Mouse (Mus musculus) right cerebral cortex, postnatal 36 days (tissue): ENCODE data around the gene Frs2.

Experiments used
- DNase-seq, 2 experiments: peaks; one replicate each; pipeline ENCODE4 v3.0.0; 2022; ENCODE audit warnings: low spot score in 2 of 2, mixed read lengths in 1 of 2

Frs2 gene

GRCm38 (mm10) chr10:117103854-117104598 is 44.3 kb downstream of the Frs2 start:
- no peak for DNase-seq

GRCm38 (mm10) chr10:117100175-117100574 is 48.2 kb downstream of the Frs2 start:
- no peak for DNase-seq

GRCm38 (mm10) chr10:117097116-117097698 is 51.1 kb downstream of the Frs2 start:
- DNase-seq, result no peak

GRCm38 (mm10) chr10:117096096-117096495 is 52.2 kb downstream of the Frs2 start:
- DNase-seq, result no peak

GRCm38 (mm10) chr10:117094504-117095329 is 53.6 kb downstream of the Frs2 start:
- DNase-seq, result peak in 1 of 2 experiments; percentile 18

DNA sequence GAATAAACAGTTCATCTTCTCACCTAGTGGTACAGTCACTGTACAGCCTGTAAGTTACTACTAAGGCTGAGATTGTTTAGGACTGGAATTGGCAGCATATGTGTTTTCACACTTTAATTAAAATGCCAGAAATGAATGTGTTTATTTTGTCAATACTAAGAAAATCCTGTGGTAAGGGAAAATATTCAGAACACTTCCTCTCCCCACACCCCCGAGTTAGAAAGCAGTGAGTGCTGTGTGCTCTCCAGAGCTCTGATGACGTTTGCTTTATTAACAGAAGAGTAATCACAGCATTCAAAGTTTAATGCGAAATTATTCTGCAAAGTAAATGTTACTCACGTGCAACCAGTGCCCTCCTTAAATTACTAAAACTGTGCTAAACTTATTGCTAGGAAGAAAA is 58.7 kb downstream of the Frs2 start:
- no peak for DNase-seq

GRCm38 (mm10) chr10:117081914-117082359 is 66.4 kb downstream of the Frs2 start:
- DNase-seq, result no peak

DNA sequence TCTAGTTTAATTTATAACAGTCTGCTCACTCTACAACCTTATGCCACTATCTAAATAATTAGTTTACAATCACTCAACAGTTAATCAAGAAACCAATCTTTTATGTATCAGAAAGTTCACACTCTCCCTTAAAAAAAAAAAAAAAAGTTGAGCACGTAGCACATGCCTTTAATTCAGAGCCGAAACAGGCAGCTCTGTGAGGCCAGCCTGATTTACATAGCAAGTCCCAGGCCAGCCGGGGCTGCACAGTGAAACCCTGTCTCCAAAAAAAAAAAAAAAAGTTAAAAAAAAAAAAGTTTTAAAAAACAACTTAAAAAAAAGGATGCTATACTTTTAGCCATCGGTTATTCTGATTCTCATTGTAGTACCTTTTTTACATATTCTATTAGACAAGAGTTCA is 67.0 kb downstream of the Frs2 start:
- DNase-seq, result no peak

DNA sequence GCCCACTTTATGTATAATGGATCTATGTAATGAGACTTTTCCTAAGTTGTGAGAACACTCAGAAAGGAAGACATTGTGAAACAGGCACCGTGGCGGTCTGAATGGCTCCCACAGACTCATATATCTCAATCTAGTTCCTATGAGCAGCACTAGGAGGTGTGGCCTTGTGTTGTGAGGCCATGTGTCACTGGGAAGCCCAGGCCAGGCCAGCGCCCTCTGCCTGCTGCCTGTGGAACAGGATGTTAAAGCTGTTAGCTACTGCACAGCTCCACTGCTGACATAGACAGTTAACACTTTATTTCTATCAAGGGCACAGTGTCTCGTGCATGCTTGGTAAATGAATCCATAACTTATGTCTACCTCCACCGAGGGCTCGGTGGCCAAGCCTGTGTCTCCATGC is 70.0 kb downstream of the Frs2 start:
- no peak for DNase-seq

- DNase-seq, result no peak
These were observed 75.2 kb downstream of the Frs2 start for GRCm38 (mm10) chr10:117073176-117073575.

DNA sequence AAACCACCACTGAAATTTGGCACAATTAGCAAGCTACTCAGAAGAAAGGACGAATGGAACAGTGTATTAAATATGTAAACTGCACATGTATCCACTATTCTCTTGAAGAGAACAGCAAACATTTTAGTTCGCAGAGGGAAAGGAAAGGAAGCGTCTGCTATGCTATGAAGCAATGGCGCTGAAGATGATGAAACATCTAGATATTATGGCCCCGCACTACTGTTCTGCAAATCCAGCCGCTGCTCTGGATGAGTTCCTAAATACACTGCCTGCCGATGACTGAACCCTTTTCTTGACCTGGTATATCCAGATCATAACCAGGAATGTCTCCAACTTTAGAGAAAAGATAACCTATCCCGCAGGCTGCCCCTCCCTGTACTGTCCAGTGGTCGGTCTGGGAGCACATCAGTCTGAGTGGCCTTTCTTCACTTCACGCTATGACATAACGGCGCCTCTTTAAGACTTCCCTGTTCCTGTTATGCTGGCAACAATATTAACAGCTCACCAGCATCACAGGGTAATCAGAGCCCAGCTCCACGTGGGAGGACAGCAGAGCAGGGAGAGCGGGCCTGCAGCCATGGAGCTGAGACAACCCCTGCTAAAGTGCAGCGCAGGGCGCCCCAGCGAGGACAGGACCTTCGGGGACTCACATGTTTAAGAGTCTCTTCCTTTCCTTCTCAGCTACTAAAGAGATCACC is 76.0 kb downstream of the Frs2 start:
- DNase-seq, result no peak

- DNase-seq, result no peak
These were observed 79.2 kb downstream of the Frs2 start for GRCm38 (mm10) chr10:117069109-117069508.

DNA sequence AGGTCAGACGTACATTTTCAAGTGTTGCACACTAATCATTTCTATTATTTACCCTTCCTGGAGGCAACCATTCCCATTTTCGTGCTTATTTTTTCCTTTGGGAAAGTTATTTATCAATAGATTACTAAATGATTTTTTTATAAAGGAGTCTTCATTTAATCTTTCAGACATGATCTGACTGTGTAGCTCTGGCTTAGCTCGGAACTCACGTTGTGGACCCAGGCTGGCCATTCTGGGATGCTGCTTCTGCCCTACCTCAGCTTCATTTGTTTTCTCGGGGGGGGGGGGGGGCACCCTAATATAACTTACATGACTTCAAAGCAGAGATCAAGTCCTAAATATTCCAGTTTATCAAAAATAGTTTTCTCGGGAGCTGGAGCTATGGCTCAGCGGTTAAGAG is 84.3 kb downstream of the Frs2 start:
- no peak for DNase-seq

DNA sequence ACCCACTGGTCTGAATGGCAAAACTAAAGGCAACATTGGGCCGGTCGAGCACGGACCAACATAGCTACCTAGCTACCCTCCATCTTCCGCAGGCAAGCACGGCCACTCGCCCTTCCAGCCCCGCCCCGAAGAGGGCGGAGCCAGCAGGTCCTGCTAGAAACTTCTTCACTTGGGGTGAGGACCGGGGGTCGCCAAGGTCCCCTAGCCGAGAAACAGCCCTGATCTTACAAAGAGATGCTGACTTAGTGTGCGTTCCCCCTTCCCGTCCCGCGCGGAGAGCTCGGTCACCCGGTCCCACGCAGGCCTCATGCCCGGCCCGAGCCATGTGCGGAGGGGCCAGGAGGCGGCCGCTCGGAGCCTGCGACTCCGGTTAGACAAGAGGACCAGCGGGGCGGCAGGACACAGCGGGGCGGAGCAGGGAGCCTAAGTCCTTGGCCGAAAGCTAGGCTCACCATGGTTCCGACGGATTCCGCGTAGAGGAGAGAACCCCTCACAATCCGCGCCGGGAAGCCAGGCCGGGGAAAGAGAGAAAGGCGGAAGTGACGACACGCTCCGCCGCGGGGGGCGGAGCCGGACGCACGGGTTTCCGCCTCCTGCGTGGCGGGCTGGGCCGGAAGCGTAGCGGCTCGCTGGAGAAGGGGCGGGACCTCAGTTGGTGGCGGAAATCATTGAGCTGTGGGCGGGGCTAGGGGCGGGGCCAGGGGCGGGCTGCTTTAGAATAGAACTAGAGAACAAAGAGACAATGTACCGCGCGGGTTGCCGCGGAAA is 84.9 kb downstream of the Frs2 start, which contains the start of gene Cct2:
Cct2 (minus strand) TSS at position 561 of the 768 bp plus-strand sequence.
- peak; percentile 81 to 86 for DNase-seq

DNA sequence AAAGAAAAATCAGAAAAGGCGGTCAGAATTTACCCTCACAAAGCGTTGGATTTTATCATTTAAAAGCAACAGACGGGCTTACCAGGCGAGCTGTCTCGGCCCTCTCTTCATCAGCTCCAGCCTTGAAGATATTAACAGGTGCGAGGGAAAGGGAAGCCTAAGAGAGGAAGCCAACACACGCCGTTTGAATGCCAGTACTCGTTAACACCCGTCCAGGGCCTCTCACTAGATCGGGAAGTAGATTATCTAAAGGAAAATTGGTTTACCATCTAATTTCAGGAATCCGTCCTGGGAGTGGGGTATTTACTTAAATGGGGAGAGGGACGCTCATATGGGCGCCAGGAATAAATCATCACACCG is 85.5 kb downstream of the Frs2 start:
- no peak for DNase-seq

DNA sequence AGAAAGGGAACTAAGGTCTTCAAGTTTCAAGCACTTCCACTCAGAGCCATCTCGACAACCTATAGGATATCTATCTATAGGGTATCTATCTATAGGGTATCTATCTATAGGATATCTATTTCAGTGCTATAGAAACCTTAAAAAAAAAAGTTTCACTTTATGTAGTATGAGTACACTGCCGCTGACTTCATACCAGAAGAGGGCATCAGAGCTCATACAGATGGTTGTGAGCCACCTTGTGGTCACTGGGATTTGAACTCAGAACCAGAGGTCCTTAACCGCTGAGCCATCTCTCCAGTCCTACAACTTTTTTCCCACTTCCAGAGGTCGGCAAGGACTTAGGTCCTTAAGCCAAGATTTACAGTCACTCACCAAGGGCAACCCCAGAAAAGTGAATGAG is 92.7 kb downstream of the Frs2 start:
- DNase-seq, result no peak

GRCm38 (mm10) chr10:117049961-117050597 is 98.3 kb downstream of the Frs2 start:
- DNase-seq, result no peak

DNA sequence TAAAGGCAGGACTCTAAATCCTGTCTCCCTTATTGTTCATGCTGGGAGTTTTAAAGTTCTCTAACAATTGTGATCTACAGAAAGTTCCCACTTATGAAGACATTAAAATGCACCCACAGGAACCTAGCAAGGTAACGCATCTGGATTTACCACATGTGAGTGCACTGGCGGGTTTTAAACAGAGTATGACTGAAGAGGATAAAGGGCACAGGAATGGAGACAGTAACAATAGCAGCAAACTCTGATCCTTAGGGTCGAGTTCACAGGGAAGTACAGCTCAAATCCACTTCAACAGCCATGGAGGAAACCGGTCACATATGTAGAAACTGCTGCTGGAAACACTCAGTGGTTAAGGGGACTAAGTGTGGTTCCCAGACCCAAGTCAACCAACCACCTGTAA is 99.1 kb downstream of the Frs2 start:
- no peak for DNase-seq

GRCm38 (mm10) chr10:117045175-117046056 is 102.9 kb downstream of the Frs2 start, which contains the start of gene Lrrc10:
Gene Lrrc10 (plus strand): TSS chr10:117045341.
- no peak for DNase-seq
